Mouse (Mus musculus): ENCODE results near the gene Klf12. TPM values are rescaled to one million over a fixed set of nuclear protein-coding genes. Genes with fewer than 3 reads are reported as not detected.
A peak's percentile ranks its signal among the peaks of the same experiment; 100 is the strongest.

Klf12 gene
- total and polyA plus RNA-seq, 2 experiments from 2014 or later, result 21.1 to 43.2 TPM

GRCm38 (mm10) chr14:100235746-100236145 is 48.7 kb downstream of the Klf12 start:
- no peaks in the 10 kb centered on the region for H3K9me3 ChIP-seq (ENCODE audit: low read length)
- no peak overlapping the region for H3K4me2 ChIP-seq (ENCODE audit: low read depth, low read length)
- H3K9ac ChIP-seq (replicated peaks; ENCODE audit: low read length), result no peak overlapping the region
- no peak overlapping the region for H3K4me3 ChIP-seq (ENCODE audit: low read length)
- H3K27ac ChIP-seq, result no peak overlapping the region
- TF ChIP-seq CTCF (IDR thresholded peaks at IDR 0.05; ENCODE audit: low read depth), result no peak
- 38% methylated on average over 3 of the region's 3 CpGs for WGBS
- ATAC-seq (0 out of 2 replicates have a peak, but pooled peaks have one; percentile 21), DNase-seq (ENCODE audit: low spot score) (no peak)
- no peaks in the 10 kb centered on the region for H3K4me1 ChIP-seq (ENCODE audit: insufficient read depth, low read length)
- no peaks in the 10 kb centered on the region for H3K27me3 ChIP-seq (ENCODE audit: insufficient read depth, low read length)
- no peaks in the 10 kb centered on the region for H3K36me3 ChIP-seq (ENCODE audit: insufficient read depth, low read length)

GRCm38 (mm10) chr14:100231384-100231783 is 53.1 kb downstream of the Klf12 start:
- 74% methylated on average over 1 of the region's 1 CpGs for WGBS
- TF ChIP-seq CTCF (IDR thresholded peaks at IDR 0.05; ENCODE audit: low read depth), result no peak
- Histone ChIP-seq H3K27me3 (ENCODE audit: insufficient read depth, low read length) (no peaks in the 10 kb centered on the region), H3K4me1 (ENCODE audit: insufficient read depth, low read length) (no peaks in the 10 kb centered on the region), H3K27ac (no peak overlapping the region), H3K4me3 (ENCODE audit: low read length) (no peak overlapping the region), H3K36me3 (ENCODE audit: insufficient read depth, low read length) (no peaks in the 10 kb centered on the region), H3K4me2 (ENCODE audit: low read depth, low read length) (no peak overlapping the region), H3K9me3 (ENCODE audit: low read length) (no peaks in the 10 kb centered on the region), H3K9ac (replicated peaks; ENCODE audit: low read length) (no peak overlapping the region)
- ATAC-seq, result no peak
- DNase-seq (ENCODE audit: low spot score), result no peak

DNA sequence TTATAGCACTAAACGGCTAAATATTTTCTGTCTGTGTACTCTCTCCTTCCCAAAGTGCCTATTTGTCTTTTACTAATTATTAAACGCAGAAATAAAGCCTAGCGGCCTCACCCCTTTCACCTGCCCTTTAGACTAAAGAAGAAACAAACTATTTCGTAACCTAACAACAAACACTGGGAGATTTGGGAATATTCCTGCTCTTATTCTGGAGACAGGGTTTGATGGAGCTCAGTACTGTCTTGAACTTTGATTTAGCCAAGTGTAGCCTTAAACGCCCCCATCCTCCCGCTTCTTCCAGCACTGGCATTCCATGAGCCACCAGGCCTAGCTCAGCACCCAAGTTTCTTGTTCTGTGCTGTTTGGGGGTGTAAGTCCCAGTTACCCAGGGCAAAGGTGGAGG is 56.4 kb downstream of the Klf12 start:
- no peak for TF ChIP-seq CTCF (IDR thresholded peaks at IDR 0.05; ENCODE audit: low read depth)
- Histone ChIP-seq H3K4me3 (ENCODE audit: low read length) (no peak overlapping the region), H3K27me3 (ENCODE audit: insufficient read depth, low read length) (no peaks in the 10 kb centered on the region), H3K4me1 (ENCODE audit: insufficient read depth, low read length) (no peaks in the 10 kb centered on the region), H3K36me3 (ENCODE audit: insufficient read depth, low read length) (no peaks in the 10 kb centered on the region), H3K9me3 (ENCODE audit: low read length) (no peaks in the 10 kb centered on the region), H3K9ac (replicated peaks; ENCODE audit: low read length) (no peak overlapping the region), H3K27ac (no peak overlapping the region), H3K4me2 (ENCODE audit: low read depth, low read length) (no peak overlapping the region)
- WGBS, result 96% methylated on average over 6 of the region's 6 CpGs
- no peak for DNase-seq (ENCODE audit: low spot score)
- no peak for ATAC-seq

GRCm38 (mm10) chr14:100227717-100228116 is 56.8 kb downstream of the Klf12 start:
- no peaks in the 10 kb centered on the region for H3K4me1 ChIP-seq (ENCODE audit: insufficient read depth, low read length)
- H3K4me3 ChIP-seq (ENCODE audit: low read length), result no peak overlapping the region
- no peak for TF ChIP-seq CTCF (IDR thresholded peaks at IDR 0.05; ENCODE audit: low read depth)
- H3K27me3 ChIP-seq (ENCODE audit: insufficient read depth, low read length), result no peaks in the 10 kb centered on the region
- H3K4me2 ChIP-seq (ENCODE audit: low read depth, low read length), result no peak overlapping the region
- no peak for ATAC-seq
- no peaks in the 10 kb centered on the region for H3K36me3 ChIP-seq (ENCODE audit: insufficient read depth, low read length)
- H3K9me3 ChIP-seq (ENCODE audit: low read length), result no peaks in the 10 kb centered on the region
- no peak for DNase-seq (ENCODE audit: low spot score)
- H3K9ac ChIP-seq (replicated peaks; ENCODE audit: low read length), result no peak overlapping the region
- 96% methylated on average over 6 of the region's 6 CpGs for WGBS
- no peak overlapping the region for H3K27ac ChIP-seq

GRCm38 (mm10) chr14:100224151-100224550 is 60.3 kb downstream of the Klf12 start:
- Histone ChIP-seq H3K27ac (no peak overlapping the region), H3K9ac (replicated peaks; ENCODE audit: low read length) (no peak overlapping the region), H3K4me2 (ENCODE audit: low read depth, low read length) (no peak overlapping the region), H3K9me3 (ENCODE audit: low read length) (no peaks in the 10 kb centered on the region), H3K4me3 (ENCODE audit: low read length) (no peak overlapping the region), H3K4me1 (ENCODE audit: insufficient read depth, low read length) (no peaks in the 10 kb centered on the region), H3K36me3 (ENCODE audit: insufficient read depth, low read length) (no peaks in the 10 kb centered on the region), H3K27me3 (ENCODE audit: insufficient read depth, low read length) (no peaks in the 10 kb centered on the region)
- no peak for ATAC-seq
- DNase-seq (ENCODE audit: low spot score), result no peak
- TF ChIP-seq CTCF (IDR thresholded peaks at IDR 0.05; ENCODE audit: low read depth), result no peak
- WGBS, result 62% methylated on average over 4 of the region's 4 CpGs

DNA sequence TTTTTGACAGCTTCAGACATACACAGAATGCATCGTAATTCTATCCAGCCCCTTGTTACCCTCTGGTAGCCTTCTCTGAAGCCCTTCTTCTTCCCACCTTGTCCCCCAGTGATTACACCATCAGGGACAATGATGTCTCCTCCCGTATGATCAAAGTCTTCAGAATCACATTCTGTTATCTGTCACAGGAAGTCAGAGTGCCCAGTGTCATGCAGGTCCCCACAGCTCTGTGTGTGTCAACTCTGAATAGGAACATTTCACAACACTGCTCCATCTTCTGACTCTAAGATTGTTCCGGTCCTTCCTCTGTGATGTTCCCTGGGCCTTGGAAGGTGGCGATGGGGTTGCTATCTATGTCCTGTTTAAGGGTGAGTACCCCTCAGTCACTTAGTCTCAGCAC is 62.2 kb downstream of the Klf12 start:
- no peak overlapping the region for H3K4me2 ChIP-seq (ENCODE audit: low read depth, low read length)
- DNase-seq (ENCODE audit: low spot score) (no peak), ATAC-seq (no peak)
- no peaks in the 10 kb centered on the region for H3K9me3 ChIP-seq (ENCODE audit: low read length)
- H3K4me1 ChIP-seq (ENCODE audit: insufficient read depth, low read length), result no peaks in the 10 kb centered on the region
- H3K27me3 ChIP-seq (ENCODE audit: insufficient read depth, low read length), result no peaks in the 10 kb centered on the region
- H3K4me3 ChIP-seq (ENCODE audit: low read length), result no peak overlapping the region
- no peaks in the 10 kb centered on the region for H3K36me3 ChIP-seq (ENCODE audit: insufficient read depth, low read length)
- 85% methylated on average over 4 of the region's 4 CpGs for WGBS
- no peak for TF ChIP-seq CTCF (IDR thresholded peaks at IDR 0.05; ENCODE audit: low read depth)
- H3K27ac ChIP-seq, result no peak overlapping the region
- H3K9ac ChIP-seq (replicated peaks; ENCODE audit: low read length), result no peak overlapping the region

DNA sequence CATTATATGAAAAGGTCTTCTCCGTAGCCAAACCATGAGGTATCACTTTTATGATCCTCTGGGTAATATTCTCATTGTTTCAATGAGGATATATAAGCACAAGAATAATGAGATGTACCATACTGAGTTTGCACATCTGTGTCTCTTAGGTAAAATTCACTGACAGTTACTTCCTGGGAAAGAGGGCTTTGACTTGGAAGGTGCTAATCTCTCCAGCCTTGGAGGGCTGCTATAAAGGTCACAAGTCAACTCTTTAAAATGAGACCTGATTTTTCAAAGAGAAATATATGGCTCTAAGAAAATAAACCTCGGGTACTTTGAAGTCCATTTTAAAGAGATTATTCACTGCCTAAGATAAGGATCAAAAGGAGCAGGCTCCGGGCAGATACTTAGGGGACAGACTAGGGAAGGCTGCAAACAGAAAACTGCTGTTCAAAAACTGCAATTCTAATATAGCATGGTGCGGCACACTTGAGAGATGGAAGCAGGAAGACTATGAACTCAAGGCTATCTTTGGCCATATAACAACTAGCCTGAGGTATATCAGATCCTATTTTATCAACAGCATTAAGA is 69.2 kb downstream of the Klf12 start:
- H3K27me3 ChIP-seq (ENCODE audit: insufficient read depth, low read length), result no peaks in the 10 kb centered on the region
- H3K9ac ChIP-seq (replicated peaks; ENCODE audit: low read length), result no peak overlapping the region
- 75% methylated on average over 4 of the region's 4 CpGs for WGBS
- H3K36me3 ChIP-seq (ENCODE audit: insufficient read depth, low read length), result no peaks in the 10 kb centered on the region
- no peak for TF ChIP-seq CTCF (IDR thresholded peaks at IDR 0.05; ENCODE audit: low read depth)
- H3K9me3 ChIP-seq (ENCODE audit: low read length), result no peaks in the 10 kb centered on the region
- DNase-seq (ENCODE audit: low spot score) (no peak), ATAC-seq (no peak)
- no peak overlapping the region for H3K4me2 ChIP-seq (ENCODE audit: low read depth, low read length)
- no peak overlapping the region for H3K27ac ChIP-seq
- H3K4me1 ChIP-seq (ENCODE audit: insufficient read depth, low read length), result peaks cover 10% of the 10 kb centered on the region; the same call in 1 of the 2 replicates
- no peak overlapping the region for H3K4me3 ChIP-seq (ENCODE audit: low read length)

Measured in hindbrain, postnatal 0 days (tissue).